ENCODE assay signal across 32 mouse cellular contexts in genomic region chr5:76337100-76337499, GRCm38 (mm10). TPM values are rescaled to one million over a fixed set of nuclear protein-coding genes. Genes with fewer than 3 reads are reported as not detected.
DNase-seq lines count a peak whose midpoint lies in the region; ATAC-seq and TF ChIP-seq lines count a peak whose summit lies in the region.
"Had no signal": no experiment of that assay in that cellular context is flagged by ENCODE, and none has a peak within 500 bp of the region (broad histone marks: within the 10 kb centered on the region; RNA-seq: fewer than 3 reads in every experiment).

No protein-coding gene starts in this region.

- H3K27ac ChIP-seq in MEL (ENCODE audit: control insufficient read depth, low read depth, low read length), result no peak overlapping the region
- no peak overlapping the region for H3K27ac ChIP-seq in lung, postnatal 0 days (ENCODE audit: low read length)
- H3K27ac ChIP-seq: embryonic facial prominence, embryonic 10.5 days; hindbrain, embryonic 15.5 days; limb, embryonic 15.5 days; liver, embryonic 14.5 days; midbrain, embryonic 10.5 days; neural tube, embryonic 15.5 days had no signal

- H3K79me2 ChIP-seq in MEL (ENCODE audit: control insufficient read depth, insufficient read depth, low read length, poor library complexity), result no peaks in the 10 kb centered on the region

- peak; percentile 14 for DNase-seq in CD4-positive helper T cell, adult 2 months (ENCODE audit: low read depth, low spot score)
- DNase-seq in MEL (ENCODE audit: low read depth, low spot score), result peak; percentile 44
- peak; percentile 61 for DNase-seq in splenic B cell, adult 2 months (ENCODE audit: low read depth, low spot score)
- DNase-seq in lung, postnatal 0 days (ENCODE audit: low spot score), result no peak
- no peak for DNase-seq in frontal cortex, postnatal 25 days (ENCODE audit: low spot score in 2 of 2)
- DNase-seq in layer of hippocampus, postnatal 14 days (ENCODE audit: low spot score in 2 of 2), result no peak
- DNase-seq: adrenal gland, postnatal 10 days; cerebellum, adult 8-10 months; gastrocnemius, postnatal 25 days; heart, postnatal 36 days; kidney, postnatal 25 days; left cerebral cortex, postnatal 4 days; lung, embryonic 14.5 days; lung, postnatal 36 days; thymus, postnatal 14 days had no signal

- H3K27me3 ChIP-seq in MEL (ENCODE audit: control insufficient read depth in 1 of 2, insufficient read depth in 2 of 2, low read length in 2 of 2), result peaks cover 5 to 6% of the 10 kb centered on the region in 2 experiments; a peak in 3 of 4 replicates
- H3K27me3 ChIP-seq in splenic B cell, adult 2 months (ENCODE audit: control insufficient read depth, insufficient read depth, low read length, poor library complexity, severe bottlenecking), result no peaks in the 10 kb centered on the region
- no peaks in the 10 kb centered on the region for H3K27me3 ChIP-seq in lung, postnatal 0 days (replicated peaks; ENCODE audit: insufficient read depth, low read length)
- H3K27me3 ChIP-seq: hindbrain, embryonic 15.5 days; limb, embryonic 15.5 days; neural tube, embryonic 15.5 days had no signal

- WGBS in lung, postnatal 0 days, result 79% methylated on average over 8 of the region's 8 CpGs

- H3K9me3 ChIP-seq in MEL (replicated peaks; ENCODE audit: insufficient read depth, low read length), result no peaks in the 10 kb centered on the region
- no peaks in the 10 kb centered on the region for H3K9me3 ChIP-seq in lung, postnatal 0 days (ENCODE audit: low read length)
- H3K9me3 ChIP-seq: embryonic facial prominence, embryonic 10.5 days; hindbrain, embryonic 15.5 days; limb, embryonic 15.5 days; midbrain, embryonic 10.5 days; neural tube, embryonic 15.5 days had no signal

- no peak for TF ChIP-seq CTCF in MEL (IDR thresholded peaks at IDR 0.05 in 2 of 3, conservative IDR thresholded peaks at IDR 0.05 in 1 of 3; ENCODE audit: control insufficient read depth in 1 of 3, insufficient read depth in 1 of 3, low read depth in 2 of 3, low read length in 3 of 3, poor library complexity in 1 of 3, severe bottlenecking in 1 of 3)
- TF ChIP-seq CTCF in lung, postnatal 0 days (IDR thresholded peaks at IDR 0.05), result no peak

- no peaks in the 10 kb centered on the region for H3K36me3 ChIP-seq in MEL (ENCODE audit: control insufficient read depth in 1 of 2, insufficient read depth in 2 of 2, low read length in 2 of 2)
- H3K36me3 ChIP-seq in splenic B cell, adult 2 months (ENCODE audit: control insufficient read depth, insufficient read depth, low read length, poor library complexity, severe bottlenecking), result no peaks in the 10 kb centered on the region; the same call in 1 of the 2 replicates
- no peaks in the 10 kb centered on the region for H3K36me3 ChIP-seq in lung, postnatal 0 days (ENCODE audit: insufficient read depth, low read length)
- H3K36me3 ChIP-seq: embryonic facial prominence, embryonic 10.5 days; hindbrain, embryonic 15.5 days; limb, embryonic 15.5 days; midbrain, embryonic 10.5 days; neural tube, embryonic 15.5 days had no signal

- no peak for TF ChIP-seq RAD21 in MEL (IDR thresholded peaks at IDR 0.05; ENCODE audit: low read depth, low read length)

- 0 out of 4 replicates have a peak, but pooled peaks have one; percentile 21 to 22 for TF ChIP-seq EP300 in MEL (IDR thresholded peaks at IDR 0.05; ENCODE audit: low read depth in 1 of 2, low read length in 2 of 2)
- TF ChIP-seq EP300 in lung, postnatal 0 days (IDR thresholded peaks at IDR 0.05), result no peak

- peak; percentile 69 for ATAC-seq in inflammation-experienced regulatory T-cells, adult 6 months
- ATAC-seq in lung, postnatal 0 days, result no peak
- ATAC-seq: forebrain, embryonic 16.5 days; intestine, postnatal 0 days had no signal

- TF ChIP-seq POLR2A in MEL (IDR thresholded peaks at IDR 0.05; ENCODE audit: control insufficient read depth in 1 of 2, insufficient read depth in 1 of 2, low read depth in 1 of 2, low read length in 2 of 2, poor library complexity in 1 of 2), result no peak

- no peak overlapping the region for H3K9ac ChIP-seq in MEL (ENCODE audit: control insufficient read depth, low read depth, low read length, poor library complexity, severe bottlenecking)
- H3K9ac ChIP-seq in lung, postnatal 0 days (replicated peaks; ENCODE audit: low read depth), result no peak overlapping the region
- H3K9ac ChIP-seq: hindbrain, embryonic 15.5 days; limb, embryonic 15.5 days; liver, embryonic 14.5 days; lung, embryonic 14.5 days; neural tube, embryonic 15.5 days had no signal

- H3K4me3 ChIP-seq in MEL (ENCODE audit: control insufficient read depth in 1 of 2, insufficient read depth in 1 of 2, low read depth in 2 of 2, low read length in 2 of 2), result peak overlapping the region in 1 of 2 experiments; percentile 42; a peak in 1 of 4 replicates
- no peak overlapping the region for H3K4me3 ChIP-seq in lung, postnatal 0 days (ENCODE audit: low read depth, low read length)
- H3K4me3 ChIP-seq: embryonic facial prominence, embryonic 10.5 days; hindbrain, embryonic 15.5 days; limb, embryonic 15.5 days; midbrain, embryonic 10.5 days; neural tube, embryonic 15.5 days had no signal

- H3K4me2 ChIP-seq in lung, postnatal 0 days (replicated peaks; ENCODE audit: low read depth, low read length), result no peak overlapping the region
- H3K4me2 ChIP-seq: hindbrain, embryonic 15.5 days; limb, embryonic 15.5 days; lung, embryonic 14.5 days; neural tube, embryonic 15.5 days had no signal

- H3K4me1 ChIP-seq in MEL (ENCODE audit: control insufficient read depth in 1 of 2, insufficient read depth in 2 of 2, low read length in 2 of 2), result no peaks in the 10 kb centered on the region
- no peaks in the 10 kb centered on the region for H3K4me1 ChIP-seq in lung, postnatal 0 days (ENCODE audit: insufficient read depth, low read depth, low read length)
- H3K4me1 ChIP-seq: embryonic facial prominence, embryonic 10.5 days; hindbrain, embryonic 15.5 days; limb, embryonic 15.5 days; neural tube, embryonic 15.5 days had no signal

TF ChIP-seq in MEL, 35 proteins besides CTCF, POLR2A, EP300 and RAD21:
- TF ChIP-seq ELF1 (IDR thresholded peaks at IDR 0.05; ENCODE audit: low read depth, low read length), result no peak
- TF ChIP-seq POLR2AphosphoS5 (IDR thresholded peaks at IDR 0.05; ENCODE audit: borderline replicate concordance, low read depth, low read length), result no peak
- TF ChIP-seq KAT2A (conservative IDR thresholded peaks at IDR 0.05; ENCODE audit: low read depth, low read length), result no peak
- no peak for TF ChIP-seq NRF1 (IDR thresholded peaks at IDR 0.05; ENCODE audit: insufficient read depth, low read depth, low read length, poor library complexity, severe bottlenecking)
- TF ChIP-seq RCOR1 (IDR thresholded peaks at IDR 0.05; ENCODE audit: low read depth, low read length), result no peak
- no peak for TF ChIP-seq CHD2 (IDR thresholded peaks at IDR 0.05; ENCODE audit: low read length)
- TF ChIP-seq ZMIZ1 (IDR thresholded peaks at IDR 0.05; ENCODE audit: low read depth, low read length), result no peak
- no peak for TF ChIP-seq GATA1 (IDR thresholded peaks at IDR 0.05; ENCODE audit: low read depth, low read length)

RNA-seq across cellular contexts. Expression of gene Pdcl2, which starts 6.1 kb away (rescaled TPM):
- total RNA-seq in MEL (2012; rRNA removed), result not detected in 2 replicates
- not detected for polyA plus RNA-seq in MEL (2012; ENCODE audit: insufficient read depth in 1 of 2, insufficient read length in 2 of 2, low read depth in 1 of 2, low replicate concordance in 2 of 2, missing spikeins in 1 of 2)
- polyA plus RNA-seq in inflammation-experienced regulatory T-cells, adult 6 months (2017; shearing (Covaris generic)), result not detected
- polyA plus RNA-seq in lung, postnatal 0 days (2015; fragmentation: Nextera tagmentation; extraction: Ambion mirVana), result not detected in 2 replicates
- not detected for total RNA-seq in layer of hippocampus, postnatal 14 days (2021)
- total RNA-seq: adrenal gland, postnatal 10 days; gastrocnemius, postnatal 25 days; heart, adult 8-10 months; heart, postnatal 36 days; layer of hippocampus, adult 8-10 months; left cerebral cortex, adult 18-20 months; left cerebral cortex, postnatal 4 days; midbrain, postnatal 0 days had no signal
- polyA plus RNA-seq: embryonic facial prominence, embryonic 10.5 days; forebrain, embryonic 16.5 days; heart, embryonic 14.5 days; hindbrain, embryonic 15.5 days; intestine, postnatal 0 days; kidney, embryonic 14.5 days; limb, embryonic 15.5 days; liver, embryonic 14.5 days; lung, embryonic 14.5 days; midbrain, embryonic 10.5 days; midbrain, postnatal 0 days; neural tube, embryonic 15.5 days; small intestine, adult 2 months had no signal

RNA-seq across cellular contexts. Expression of gene Nmu, which starts 26.5 kb away (rescaled TPM):
- not detected in 2 replicates for total RNA-seq in MEL (2012; rRNA removed)
- polyA plus RNA-seq in MEL (2012; ENCODE audit: insufficient read depth in 1 of 2, insufficient read length in 2 of 2, low read depth in 1 of 2, low replicate concordance in 2 of 2, missing spikeins in 1 of 2), result not detected
- not detected for polyA plus RNA-seq in inflammation-experienced regulatory T-cells, adult 6 months (2017; shearing (Covaris generic))
- 0.29 TPM in 2 replicates for polyA plus RNA-seq in lung, postnatal 0 days (2015; fragmentation: Nextera tagmentation; extraction: Ambion mirVana)
- total RNA-seq in layer of hippocampus, postnatal 14 days (2021), result not detected
- total RNA-seq: adrenal gland, postnatal 10 days; gastrocnemius, postnatal 25 days; heart, adult 8-10 months; heart, postnatal 36 days; layer of hippocampus, adult 8-10 months; left cerebral cortex, adult 18-20 months; left cerebral cortex, postnatal 4 days; midbrain, postnatal 0 days had no signal
- polyA plus RNA-seq: forebrain, embryonic 16.5 days; heart, embryonic 14.5 days; liver, embryonic 14.5 days; testis, adult 2 months had no signal

RNA-seq across cellular contexts. Expression of gene Clock, which starts 32.5 kb away (rescaled TPM):
- total RNA-seq in MEL (2012; rRNA removed), result 4.1 and 4.5 TPM in 2 replicates
- 10 to 100 TPM in 1 of 2 experiments, 1 to 10 TPM in 1; 6.3 to 77.5 TPM for polyA plus RNA-seq in MEL (2012; ENCODE audit: insufficient read depth in 1 of 2, insufficient read length in 2 of 2, low read depth in 1 of 2, low replicate concordance in 2 of 2, missing spikeins in 1 of 2)
- 10 to 100 TPM; 14.9 to 19.4 (median 18.8) TPM for polyA plus RNA-seq in inflammation-experienced regulatory T-cells, adult 6 months (2017; shearing (Covaris generic))
- 11.4 and 11.5 TPM in 2 replicates for polyA plus RNA-seq in lung, postnatal 0 days (2015; fragmentation: Nextera tagmentation; extraction: Ambion mirVana)
- total RNA-seq in layer of hippocampus, postnatal 14 days (2021), result 10 to 100 TPM; 47.9 to 48.5 TPM

Comparison
In these comparisons a context has a peak if more than half of its experiments do, and no peak if none do; other contexts are left out.
1. DNase-seq: peak in CD4-positive helper T cell, adult 2 months (single experiment), MEL (single experiment) and splenic B cell, adult 2 months (single experiment); none in lung, postnatal 0 days (single experiment), frontal cortex, postnatal 25 days (0 of 2) and layer of hippocampus, postnatal 14 days (0 of 2).